Comparison of ENCODE assay signal across 34 mouse cellular contexts in the genomic region with DNA sequence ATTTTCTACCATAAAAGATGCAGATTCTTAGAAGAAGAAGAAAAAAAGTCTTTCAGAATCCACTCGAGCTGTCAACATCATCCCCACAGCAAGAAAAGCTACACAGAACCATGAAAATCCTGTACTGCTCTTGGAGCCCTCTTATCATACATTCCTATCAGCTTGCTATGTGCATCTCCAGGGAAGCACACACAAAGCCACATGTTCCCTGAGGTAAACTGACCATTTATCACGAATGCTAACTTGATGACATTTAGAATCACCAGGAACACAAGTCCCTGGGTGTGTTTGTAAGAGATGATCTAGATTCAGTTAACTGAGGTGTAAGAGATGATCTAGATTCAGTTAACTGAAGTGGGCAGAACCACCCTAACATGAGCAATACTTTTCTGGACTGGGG.
"Had no signal": no experiment of that assay in that cellular context is flagged by ENCODE, and none has a peak within 500 bp of the region (broad histone marks: within the 10 kb centered on the region; RNA-seq: fewer than 3 reads in every experiment).

No protein-coding gene starts in this region.

- H3K9ac ChIP-seq: heart, embryonic 12.5 days; heart, embryonic 13.5 days; heart, embryonic 15.5 days; hindbrain, embryonic 12.5 days; hindbrain, embryonic 13.5 days; hindbrain, embryonic 14.5 days; hindbrain, embryonic 15.5 days; kidney, embryonic 15.5 days had no signal

- H3K9me3 ChIP-seq: heart, embryonic 10.5 days; heart, embryonic 12.5 days; heart, embryonic 13.5 days; heart, embryonic 15.5 days; hindbrain, embryonic 10.5 days; hindbrain, embryonic 12.5 days; hindbrain, embryonic 13.5 days; hindbrain, embryonic 15.5 days; kidney, embryonic 15.5 days had no signal

- H3K4me3 ChIP-seq: heart, embryonic 10.5 days; heart, embryonic 12.5 days; heart, embryonic 13.5 days; heart, embryonic 15.5 days; hindbrain, embryonic 10.5 days; hindbrain, embryonic 12.5 days; hindbrain, embryonic 13.5 days; hindbrain, embryonic 15.5 days; kidney, embryonic 15.5 days; layer of hippocampus, adult 2 months; left cerebral cortex, adult 2 months had no signal

- H3K27me3 ChIP-seq: heart, embryonic 12.5 days; heart, embryonic 13.5 days; heart, embryonic 15.5 days; hindbrain, embryonic 12.5 days; hindbrain, embryonic 15.5 days; kidney, embryonic 15.5 days had no signal

- H3K4me2 ChIP-seq: heart, embryonic 11.5 days; heart, embryonic 12.5 days; heart, embryonic 13.5 days; heart, embryonic 15.5 days; hindbrain, embryonic 12.5 days; hindbrain, embryonic 13.5 days; hindbrain, embryonic 14.5 days; hindbrain, embryonic 15.5 days; kidney, embryonic 15.5 days had no signal

- H3K27ac ChIP-seq: heart, embryonic 10.5 days; heart, embryonic 13.5 days; heart, embryonic 15.5 days; hindbrain, embryonic 10.5 days; hindbrain, embryonic 12.5 days; hindbrain, embryonic 13.5 days; hindbrain, embryonic 14.5 days; hindbrain, embryonic 15.5 days; hindbrain, postnatal 0 days; kidney, embryonic 15.5 days; kidney, postnatal 0 days; layer of hippocampus, adult 2 months; left cerebral cortex, adult 2 months had no signal

- H3K36me3 ChIP-seq: heart, embryonic 10.5 days; heart, embryonic 12.5 days; heart, embryonic 13.5 days; heart, embryonic 15.5 days; hindbrain, embryonic 10.5 days; hindbrain, embryonic 12.5 days; hindbrain, embryonic 13.5 days; hindbrain, embryonic 15.5 days; kidney, embryonic 15.5 days had no signal

- DNase-seq: heart, postnatal 10 days; heart, postnatal 36 days; heart, postnatal 4 days; kidney, adult 11 months; kidney, adult 18-20 months; kidney, adult 2 months; kidney, adult 8-10 months; kidney, adult 9 months; kidney, postnatal 10 days; kidney, postnatal 14 days; kidney, postnatal 25 days; kidney, postnatal 36 days; kidney, postnatal 4 days; layer of hippocampus, adult 9-11 months; layer of hippocampus, postnatal 36 days had no signal

- ATAC-seq: hindbrain, embryonic 16.5 days; hindbrain, postnatal 0 days; inflammation-experienced regulatory T-cells, adult 6 months; intestine, embryonic 16.5 days; intestine, postnatal 0 days had no signal
